8 mouse cellular contexts compared by ENCODE assay signal in the genomic region with DNA sequence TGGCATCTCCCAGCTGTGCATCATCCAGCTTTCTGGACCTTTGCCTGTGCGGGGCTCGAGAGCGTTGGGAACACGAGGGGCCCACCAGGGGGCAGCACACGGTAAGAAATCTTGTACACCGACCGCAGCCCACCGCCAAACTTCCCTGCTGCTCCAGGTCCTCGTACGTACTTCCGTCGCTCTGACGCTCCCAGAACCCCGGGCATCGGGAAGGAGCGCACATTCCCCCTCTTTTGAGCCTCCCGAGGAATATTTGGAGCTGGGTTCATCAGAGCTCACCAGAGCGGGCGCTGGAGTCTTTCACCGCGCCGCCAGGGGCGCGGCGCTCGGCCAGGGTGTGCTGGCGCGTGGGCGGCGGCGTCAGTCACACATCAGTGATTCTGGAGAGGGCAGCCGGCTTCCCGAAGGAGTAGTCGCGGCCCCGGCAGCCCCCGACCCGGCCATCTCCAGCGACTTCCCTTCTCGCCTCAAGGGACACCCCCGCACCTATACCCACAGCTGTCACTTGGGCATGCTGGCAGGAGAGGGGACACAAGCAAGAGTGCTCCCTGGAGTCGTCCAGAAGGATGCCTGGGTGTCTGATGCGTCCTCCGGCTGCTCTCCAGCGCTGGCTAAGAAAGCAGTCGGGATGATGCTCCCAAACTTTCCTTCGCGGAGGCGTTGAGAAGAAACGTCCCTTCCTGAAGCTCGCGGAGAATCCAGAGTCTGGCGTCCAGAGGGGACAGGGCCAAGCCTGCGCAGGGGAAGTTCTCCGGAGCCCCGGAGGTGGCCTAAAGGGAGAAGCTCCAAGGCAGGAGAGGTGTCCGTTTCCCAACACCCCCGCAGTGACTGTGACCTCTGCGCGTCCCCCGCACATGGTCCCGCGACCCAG. TPM values are rescaled to one million over a fixed set of nuclear protein-coding genes. Genes with fewer than 3 reads are reported as not detected.
DNase-seq lines count a peak whose midpoint lies in the region; ATAC-seq and TF ChIP-seq lines count a peak whose summit lies in the region.

No protein-coding gene starts in this region.

- H3K36me3 ChIP-seq in E14TG2a.4 (ENCODE audit: insufficient read depth, low read length) = no peaks in the 10 kb centered on the region
- H3K36me3 ChIP-seq in forebrain, embryonic 16.5 days (ENCODE audit: control insufficient read depth, insufficient read depth) = no peaks in the 10 kb centered on the region
- H3K36me3 ChIP-seq in liver, embryonic 16.5 days (ENCODE audit: control insufficient read depth, insufficient read depth) = no peaks in the 10 kb centered on the region
- no peaks in the 10 kb centered on the region for H3K36me3 ChIP-seq in neural tube, embryonic 15.5 days

- peaks cover 6% of the 10 kb centered on the region; the same call in 1 of the 2 replicates for H3K9me3 ChIP-seq in E14TG2a.4 (ENCODE audit: low read length)
- H3K9me3 ChIP-seq in forebrain, embryonic 16.5 days (ENCODE audit: control insufficient read depth, low read length) = no peaks in the 10 kb centered on the region
- H3K9me3 ChIP-seq in liver, embryonic 16.5 days (replicated peaks; ENCODE audit: control insufficient read depth, low read length) = no peaks in the 10 kb centered on the region
- no peaks in the 10 kb centered on the region for H3K9me3 ChIP-seq in neural tube, embryonic 15.5 days (replicated peaks)

- TF ChIP-seq CTCF in E14TG2a.4 (conservative IDR thresholded peaks at IDR 0.05; ENCODE audit: low read length) = peak; percentile 51

- WGBS in forebrain, embryonic 16.5 days = under 1% methylated on average over 61 of the region's 63 CpGs
- 0% methylated on average over 63 of the region's 63 CpGs for WGBS in liver, embryonic 16.5 days (ENCODE audit: insufficient replicate concordance)
- WGBS in neural tube, embryonic 15.5 days = under 1% methylated on average over 63 of the region's 63 CpGs

- H3K9ac ChIP-seq in forebrain, embryonic 16.5 days (replicated peaks; ENCODE audit: low read depth, low read length) = peak overlapping the region; percentile 87
- H3K9ac ChIP-seq in liver, embryonic 16.5 days (ENCODE audit: low read depth, low read length) = no peak overlapping the region
- H3K9ac ChIP-seq in neural tube, embryonic 15.5 days (replicated peaks) = peak overlapping the region; percentile 59

- DNase-seq in cerebellum, adult 11 months = peak; percentile 41
- peak; percentile 63 for DNase-seq in heart, postnatal 25 days (ENCODE audit: low spot score)
- DNase-seq in layer of hippocampus, adult 11-12 months (ENCODE audit: low spot score) = peak; percentile 90
- DNase-seq in testis, postnatal 14 days (ENCODE audit: low spot score) = peak; percentile 80

- peaks cover 77% of the 10 kb centered on the region for H3K27me3 ChIP-seq in E14TG2a.4 (ENCODE audit: insufficient read depth, low read length)
- H3K27me3 ChIP-seq in forebrain, embryonic 16.5 days (replicated peaks; ENCODE audit: control insufficient read depth, insufficient read depth, low read length) = 0 out of 2 replicates have a peak, but pooled peaks cover 2% of the 10 kb centered on the region
- H3K27me3 ChIP-seq in liver, embryonic 16.5 days (ENCODE audit: control insufficient read depth, insufficient read depth, low read depth, low read length) = peaks cover 37% of the 10 kb centered on the region
- peaks cover 18% of the 10 kb centered on the region for H3K27me3 ChIP-seq in neural tube, embryonic 15.5 days (replicated peaks)

- peak overlapping the region; percentile 87 for H3K27ac ChIP-seq in forebrain, embryonic 16.5 days (ENCODE audit: low read length)
- no peak overlapping the region for H3K27ac ChIP-seq in liver, embryonic 16.5 days (ENCODE audit: low read length)
- H3K27ac ChIP-seq in neural tube, embryonic 15.5 days (replicated peaks) = peak overlapping the region; percentile 84

- intact Hi-C loops in heart, postnatal 25 days (cut with DNase I) = loop anchor here (2.0 to 10.0 kb wide), 3 partner anchors 182 to 480 kb away; no protein-coding TSS in a partner anchor

- ATAC-seq in forebrain, embryonic 16.5 days = peak; percentile 86
- no peak for ATAC-seq in liver, embryonic 16.5 days (ENCODE audit: low read depth)
- peak; percentile 79 for ATAC-seq in neural tube, embryonic 15.5 days (ENCODE audit: low FRiP score)

- peak overlapping the region; percentile 80 for H3K4me2 ChIP-seq in forebrain, embryonic 16.5 days (ENCODE audit: low read length)
- peak overlapping the region; percentile 62 for H3K4me2 ChIP-seq in liver, embryonic 16.5 days (ENCODE audit: low read depth, low read length)
- H3K4me2 ChIP-seq in neural tube, embryonic 15.5 days = peak overlapping the region; percentile 92

- H3K4me1 ChIP-seq in E14TG2a.4 (replicated peaks; ENCODE audit: low read depth, low read length) = peaks cover 11% of the 10 kb centered on the region; the same call in 1 of the 2 replicates
- peaks cover 26% of the 10 kb centered on the region for H3K4me1 ChIP-seq in forebrain, embryonic 16.5 days (replicated peaks; ENCODE audit: control insufficient read depth, insufficient read depth, low read length)
- no peaks in the 10 kb centered on the region for H3K4me1 ChIP-seq in liver, embryonic 16.5 days (ENCODE audit: control insufficient read depth, low read depth, low read length)
- peaks cover 21% of the 10 kb centered on the region for H3K4me1 ChIP-seq in neural tube, embryonic 15.5 days

- peak overlapping the region; percentile 81 for H3K4me3 ChIP-seq in E14TG2a.4 (replicated peaks; ENCODE audit: low read length)
- peak overlapping the region; percentile 83 for H3K4me3 ChIP-seq in forebrain, embryonic 16.5 days (replicated peaks; ENCODE audit: low read length)
- H3K4me3 ChIP-seq in liver, embryonic 16.5 days (ENCODE audit: low read depth, low read length) = peak overlapping the region; percentile 36
- peak overlapping the region; percentile 54 for H3K4me3 ChIP-seq in neural tube, embryonic 15.5 days (replicated peaks)

RNA-seq across cellular contexts. Expression of a gene that starts 0.7 kb away (rescaled TPM):
- polyA plus RNA-seq in forebrain, embryonic 16.5 days (2015; fragmentation: Nextera tagmentation; extraction: Ambion mirVana) = 9.2 and 11.0 TPM in 2 replicates
- total RNA-seq in heart, postnatal 25 days (2021) = under 1 TPM; 0.75 TPM
- 0.02 and 0.04 TPM in 2 replicates for polyA plus RNA-seq in liver, embryonic 16.5 days (2015; fragmentation: Nextera tagmentation; extraction: Ambion mirVana)
- polyA plus RNA-seq in neural tube, embryonic 15.5 days (2015; fragmentation: Nextera tagmentation; extraction: Ambion mirVana) = 3.3 and 3.6 TPM in 2 replicates
